Mouse (Mus musculus) testis, adult 2 months (tissue): ENCODE measurements around the gene Hba-a2.

ENCODE experiments used
- CTCF ChIP-seq: fragments of 200-500 bp; IDR thresholded peaks from 2 replicates; pipeline ENCODE4 v1.5.1; 2012; ENCODE audit warnings: low read depth, mild to moderate bottlenecking, inconsistent platforms, low read length, moderate library complexity; ENCODE audit not compliant: control insufficient read depth, insufficient read depth, insufficient replicate concordance
- POLR2A ChIP-seq: fragments of 200-500 bp; IDR thresholded peaks from 2 replicates; pipeline ENCODE4 v1.6.1; 2012; ENCODE audit warnings: low read depth, mild to moderate bottlenecking, inconsistent platforms, low read length, moderate library complexity; ENCODE audit not compliant: control insufficient read depth

GRCm38 (mm10) chr11:32266776-32267175, 29.5 kb upstream of the Hba-a2 start:
- TF ChIP-seq CTCF (no peak), POLR2A (no peak)
